Mouse (Mus musculus) liver, embryonic 13.5 days (tissue): ENCODE measurements around the gene Mc3r. TPM values are rescaled to one million over a fixed set of nuclear protein-coding genes. Genes with fewer than 3 reads are reported as not detected.

ENCODE experiments used
- ATAC-seq: fragments of 200-750 bp; cut with Nextera tagmentation; 2 replicates; pipeline ENCODE4 v1.8.0; 2017; ENCODE audit warnings: low read depth, mild to moderate bottlenecking, moderate number of reproducible peaks, moderate library complexity
- DNase-seq: peaks from one replicate; pipeline ENCODE4 v3.0.0; 2022
- H3K27ac ChIP-seq: fragments of 300-500 bp; sonication (generic); 2 replicates; pipeline ENCODE4 v1.5.1; 2015; ENCODE audit warnings: moderate library complexity, mild to moderate bottlenecking, inconsistent platforms
- H3K27me3 ChIP-seq: fragments of 300-500 bp; sonication (generic); 2 replicates; pipeline ENCODE4 v1.6.1; 2015; ENCODE audit warnings: mild to moderate bottlenecking, inconsistent platforms
- H3K36me3 ChIP-seq: fragments of 300-500 bp; sonication (generic); 2 replicates; pipeline ENCODE4 v1.6.1; 2015; ENCODE audit warnings: mild to moderate bottlenecking, inconsistent platforms
- H3K4me1 ChIP-seq: fragments of 300-500 bp; sonication (generic); replicated peaks from 2 replicates; pipeline ENCODE4 v1.6.1; 2015; ENCODE audit warnings: inconsistent platforms
- H3K4me2 ChIP-seq: fragments of 300-500 bp; sonication (generic); 2 replicates; pipeline ENCODE4 v1.6.1; 2015; ENCODE audit warnings: inconsistent platforms, mild to moderate bottlenecking, moderate library complexity
- H3K4me3 ChIP-seq: fragments of 300-500 bp; sonication (generic); replicated peaks from 2 replicates; pipeline ENCODE4 v1.5.1; 2015; ENCODE audit warnings: mild to moderate bottlenecking, inconsistent platforms
- H3K9ac ChIP-seq: fragments of 300-500 bp; sonication (generic); 2 replicates; pipeline ENCODE4 v1.6.1; 2015; ENCODE audit warnings: mild to moderate bottlenecking, inconsistent platforms
- H3K9me3 ChIP-seq: fragments of 300-500 bp; sonication (generic); replicated peaks from 2 replicates; pipeline ENCODE4 v1.6.1; 2016; ENCODE audit warnings: inconsistent platforms
- WGBS: fragments of 180-500 bp; shearing (Covaris S2); methylation state at CpG from one replicate; pipeline ENCODE4 v1.1.7; 2015; ENCODE audit not compliant: insufficient replicate concordance; 5-methylcytosine and 5-hydroxymethylcytosine counted together
- polyA plus RNA-seq: library from polyadenylated mRNA; unstranded; fragments of >200 nt; fragmentation: Nextera tagmentation; extraction: Ambion mirVana; gene quantifications from 2 replicates; pipeline ENCODE4 v1.2.1, GENCODE M21; 2015

The Mc3r gene
- polyA plus RNA-seq, 1 experiment from 2014 or later: 0.05 TPM

- WGBS: 11% methylated on average over 6 of the region's 6 CpGs
- H3K36me3 ChIP-seq: no peaks in the 10 kb centered on the region
- no peaks in the 10 kb centered on the region for H3K4me1 ChIP-seq
- no peaks in the 10 kb centered on the region for H3K9me3 ChIP-seq
- DNase-seq (no peak), ATAC-seq (no peak)
- H3K9ac ChIP-seq: no peak overlapping the region
- H3K4me2 ChIP-seq: no peak overlapping the region
- H3K27ac ChIP-seq: no peak overlapping the region
- H3K4me3 ChIP-seq: no peak overlapping the region
- no peaks in the 10 kb centered on the region for H3K27me3 ChIP-seq
Measured at GRCm38 (mm10) chr2:172222394-172222785, 25.9 kb upstream of the Mc3r start.

GRCm38 (mm10) chr2:172222891-172223290, 25.4 kb upstream of the Mc3r start:
- Histone ChIP-seq H3K27ac (no peak overlapping the region), H3K9ac (no peak overlapping the region), H3K27me3 (no peaks in the 10 kb centered on the region), H3K4me1 (no peaks in the 10 kb centered on the region), H3K9me3 (no peaks in the 10 kb centered on the region), H3K4me3 (no peak overlapping the region), H3K4me2 (no peak overlapping the region), H3K36me3 (no peaks in the 10 kb centered on the region)
- ATAC-seq (no peak), DNase-seq (no peak)
- 60% methylated on average over 7 of the region's 7 CpGs for WGBS

GRCm38 (mm10) chr2:172223451-172224200, 24.7 kb upstream of the Mc3r start:
- H3K4me1 ChIP-seq: no peaks in the 10 kb centered on the region
- no peak overlapping the region for H3K9ac ChIP-seq
- no peaks in the 10 kb centered on the region for H3K27me3 ChIP-seq
- H3K4me3 ChIP-seq: no peak overlapping the region
- ATAC-seq (no peak), DNase-seq (no peak)
- no peaks in the 10 kb centered on the region for H3K36me3 ChIP-seq
- H3K4me2 ChIP-seq: no peak overlapping the region
- no peak overlapping the region for H3K27ac ChIP-seq
- WGBS: 63% methylated on average over 8 of the region's 8 CpGs
- no peaks in the 10 kb centered on the region for H3K9me3 ChIP-seq

GRCm38 (mm10) chr2:172226945-172227344, 21.3 kb upstream of the Mc3r start:
- WGBS: 36% methylated on average over 7 of the region's 7 CpGs
- Histone ChIP-seq H3K27me3 (no peaks in the 10 kb centered on the region), H3K4me1 (no peaks in the 10 kb centered on the region), H3K9ac (no peak overlapping the region), H3K4me2 (no peak overlapping the region), H3K9me3 (no peaks in the 10 kb centered on the region), H3K27ac (no peak overlapping the region), H3K36me3 (no peaks in the 10 kb centered on the region), H3K4me3 (no peak overlapping the region)
- ATAC-seq (no peak), DNase-seq (no peak)

GRCm38 (mm10) chr2:172227808-172228207, 20.5 kb upstream of the Mc3r start:
- no peak overlapping the region for H3K4me3 ChIP-seq
- no peaks in the 10 kb centered on the region for H3K36me3 ChIP-seq
- no peaks in the 10 kb centered on the region for H3K27me3 ChIP-seq
- DNase-seq (no peak), ATAC-seq (no peak)
- no peak overlapping the region for H3K9ac ChIP-seq
- H3K4me1 ChIP-seq: no peaks in the 10 kb centered on the region
- WGBS: 79% methylated on average over 3 of the region's 3 CpGs
- H3K9me3 ChIP-seq: no peaks in the 10 kb centered on the region
- H3K4me2 ChIP-seq: no peak overlapping the region
- no peak overlapping the region for H3K27ac ChIP-seq

- Histone ChIP-seq H3K4me2 (no peak overlapping the region), H3K9me3 (no peaks in the 10 kb centered on the region), H3K27me3 (no peaks in the 10 kb centered on the region), H3K27ac (no peak overlapping the region), H3K4me1 (no peaks in the 10 kb centered on the region), H3K36me3 (no peaks in the 10 kb centered on the region), H3K4me3 (no peak overlapping the region), H3K9ac (no peak overlapping the region)
- no peak for ATAC-seq
- no peak for DNase-seq
- WGBS: 47% methylated on average over 3 of the region's 3 CpGs
Measured at GRCm38 (mm10) chr2:172229190-172229589, 19.1 kb upstream of the Mc3r start.

GRCm38 (mm10) chr2:172230126-172230525, 18.2 kb upstream of the Mc3r start:
- H3K36me3 ChIP-seq: no peaks in the 10 kb centered on the region
- no peak for ATAC-seq
- no peak overlapping the region for H3K4me2 ChIP-seq
- no peaks in the 10 kb centered on the region for H3K9me3 ChIP-seq
- DNase-seq: no peak
- H3K4me1 ChIP-seq: no peaks in the 10 kb centered on the region
- 41% methylated on average over 4 of the region's 4 CpGs for WGBS
- H3K27me3 ChIP-seq: no peaks in the 10 kb centered on the region
- H3K4me3 ChIP-seq: no peak overlapping the region
- H3K9ac ChIP-seq: no peak overlapping the region
- H3K27ac ChIP-seq: no peak overlapping the region

GRCm38 (mm10) chr2:172238220-172238619, 10.1 kb upstream of the Mc3r start:
- Histone ChIP-seq H3K36me3 (no peaks in the 10 kb centered on the region), H3K9ac (no peak overlapping the region), H3K4me1 (no peaks in the 10 kb centered on the region), H3K9me3 (no peaks in the 10 kb centered on the region), H3K27me3 (no peaks in the 10 kb centered on the region), H3K4me2 (no peak overlapping the region), H3K4me3 (no peak overlapping the region), H3K27ac (no peak overlapping the region)
- ATAC-seq (no peak), DNase-seq (no peak)
- WGBS: 67% methylated on average over 5 of the region's 5 CpGs

- WGBS: 14% methylated on average over 5 of the region's 5 CpGs
- Histone ChIP-seq H3K4me1 (no peaks in the 10 kb centered on the region), H3K4me3 (no peak overlapping the region), H3K4me2 (no peak overlapping the region), H3K36me3 (no peaks in the 10 kb centered on the region), H3K27ac (no peak overlapping the region), H3K9me3 (no peaks in the 10 kb centered on the region), H3K9ac (no peak overlapping the region), H3K27me3 (peaks cover 6% of the 10 kb centered on the region; the same call in 1 of the 2 replicates)
- DNase-seq (no peak), ATAC-seq (no peak)
Measured at GRCm38 (mm10) chr2:172241031-172241430, 7.3 kb upstream of the Mc3r start.

- Histone ChIP-seq H3K27ac (no peak overlapping the region), H3K9me3 (no peaks in the 10 kb centered on the region), H3K4me1 (0 out of 2 replicates have a peak, but pooled peaks cover 2% of the 10 kb centered on the region), H3K4me2 (no peak overlapping the region), H3K9ac (no peak overlapping the region), H3K4me3 (no peak overlapping the region), H3K36me3 (no peaks in the 10 kb centered on the region), H3K27me3 (peaks cover 48% of the 10 kb centered on the region)
- DNase-seq (no peak), ATAC-seq (no peak)
- 19% methylated on average over 8 of the region's 8 CpGs for WGBS
Measured at GRCm38 (mm10) chr2:172245497-172245896, 2.8 kb upstream of the Mc3r start.

GRCm38 (mm10) chr2:172249336-172249735, 1.0 kb downstream of the Mc3r start:
- WGBS: 72% methylated on average over 14 of the region's 14 CpGs
- DNase-seq: no peak
- ATAC-seq: no peak

GRCm38 (mm10) chr2:172256418-172256817, 8.1 kb downstream of the Mc3r start:
- Histone ChIP-seq H3K4me1 (peaks cover 70% of the 10 kb centered on the region), H3K9me3 (no peaks in the 10 kb centered on the region), H3K4me3 (peak overlapping the region; percentile 21), H3K27me3 (peaks cover 9% of the 10 kb centered on the region), H3K4me2 (peak overlapping the region; percentile 49), H3K27ac (peak overlapping the region; percentile 96), H3K9ac (peak overlapping the region; percentile 55), H3K36me3 (no peaks in the 10 kb centered on the region)
- DNase-seq (no peak), ATAC-seq (no peak)
- WGBS: 85% methylated on average over 6 of the region's 6 CpGs

More at GRCm38 (mm10) chr2:172249336-172249735, 1.0 kb downstream of the Mc3r start:
- Histone ChIP-seq H3K36me3 (no peaks in the 10 kb centered on the region), H3K4me2 (no peak overlapping the region), H3K27me3 (peaks cover 66% of the 10 kb centered on the region), H3K4me3 (no peak overlapping the region), H3K4me1 (peaks cover 8% of the 10 kb centered on the region), H3K9me3 (no peaks in the 10 kb centered on the region), H3K27ac (no peak overlapping the region), H3K9ac (no peak overlapping the region)
